Mouse (Mus musculus): ENCODE data around the gene Gm4922. TPM values are rescaled to one million over a fixed set of nuclear protein-coding genes. Genes with fewer than 3 reads are reported as not detected.

Gene Gm4922
- total RNA-seq, 2 experiments from 2014 or later = not detected

Other genes with a start within 250 kb of the Gm4922 start
- gene Hebp2, start 240.7 kb downstream of the Gm4922 start, total RNA-seq (2021) = 1 to 10 TPM; 3.0 to 3.1 TPM
- 100 to 1,000 TPM; 104 to 116 TPM for gene Arfgef3, start 42.8 kb downstream of the Gm4922 start, total RNA-seq (2021)
- 1 to 10 TPM; 4.8 to 5.4 TPM for gene Perp, start 58.2 kb upstream of the Gm4922 start, total RNA-seq (2021)
- gene Tnfaip3, start 228.9 kb upstream of the Gm4922 start, total RNA-seq (2021) = 1 to 10 TPM; 3.4 to 4.1 TPM